Mouse (Mus musculus): ENCODE results near the gene Ift20. TPM values are rescaled to one million over a fixed set of nuclear protein-coding genes. Genes with fewer than 3 reads are reported as not detected.
A peak's percentile ranks its signal among the peaks of the same experiment; 100 is the strongest.

The Ift20 gene
- total RNA-seq (2021) = 10 to 100 TPM; 69.1 to 71.5 TPM
- long read RNA-seq, experiment 1, transcript Ift20-203 (6 exons, 1,141 nt) = major isoform, 86 of 171 reads
- long read RNA-seq, experiment 1, transcript Ift20-202 (5 exons, 582 nt) = minor isoform, 52 of 171 reads
- long read RNA-seq, experiment 1, partial matches to known transcripts = 16 of 171 reads
- long read RNA-seq, experiment 1, other reads (novel, unspliced or antisense) = 11 of 171 reads
- long read RNA-seq, experiment 2, transcript Ift20-204 (5 exons, 1,167 nt) = minor isoform, 6 of 79 reads
- long read RNA-seq, experiment 2, transcript Ift20-202 (5 exons, 582 nt) = minor isoform, 22 of 79 reads
- long read RNA-seq, experiment 2, transcript Ift20-203 (6 exons, 1,141 nt) = major isoform, 37 of 79 reads
- long read RNA-seq, experiment 2, partial matches to known transcripts = 8 of 79 reads
- long read RNA-seq, experiment 2, other reads (novel, unspliced or antisense) = 3 of 79 reads

DNA sequence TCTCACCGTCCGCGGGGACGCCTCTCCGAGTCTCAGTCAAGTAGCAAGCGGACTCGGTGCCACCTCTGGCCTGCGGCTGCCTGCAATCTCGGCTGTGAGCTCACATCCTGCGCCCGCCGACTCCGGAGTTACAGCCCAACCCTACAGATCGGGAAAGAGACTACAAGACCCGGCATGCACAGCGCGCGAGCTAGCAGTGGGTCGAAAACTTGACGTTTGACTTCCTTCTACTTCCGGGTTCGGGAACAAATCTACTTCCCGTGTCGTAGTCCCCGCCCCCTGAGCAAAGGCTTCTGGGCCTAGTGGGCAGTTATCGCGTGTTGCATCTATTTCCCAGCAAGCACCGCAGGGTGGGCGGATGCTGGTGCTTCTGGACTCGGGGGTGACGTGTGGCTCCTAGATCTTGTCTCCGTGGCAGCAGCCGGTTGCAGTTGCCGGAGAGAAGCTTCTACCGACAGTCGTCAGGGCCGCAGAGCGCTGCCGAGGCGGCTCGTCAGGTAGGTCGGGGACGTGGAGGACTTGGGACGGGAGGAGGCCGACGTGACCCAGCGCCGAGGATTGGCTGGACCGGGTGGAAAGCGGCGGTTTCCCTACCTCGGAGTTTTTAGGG lies at the start of gene Ift20, which contains the start of gene Tnfaip1:
Gene Ift20 (plus strand): TSS at position 282 of the 610 bp plus-strand sequence.
Gene Tnfaip1 (minus strand): TSS at position 253 of the 610 bp plus-strand sequence.
- peak; percentile 97 for DNase-seq

- peak; percentile 81 for DNase-seq
Observed at GRCm38 (mm10) chr11:78488168-78488567, 48.0 kb upstream of the Ift20 start.

DNA sequence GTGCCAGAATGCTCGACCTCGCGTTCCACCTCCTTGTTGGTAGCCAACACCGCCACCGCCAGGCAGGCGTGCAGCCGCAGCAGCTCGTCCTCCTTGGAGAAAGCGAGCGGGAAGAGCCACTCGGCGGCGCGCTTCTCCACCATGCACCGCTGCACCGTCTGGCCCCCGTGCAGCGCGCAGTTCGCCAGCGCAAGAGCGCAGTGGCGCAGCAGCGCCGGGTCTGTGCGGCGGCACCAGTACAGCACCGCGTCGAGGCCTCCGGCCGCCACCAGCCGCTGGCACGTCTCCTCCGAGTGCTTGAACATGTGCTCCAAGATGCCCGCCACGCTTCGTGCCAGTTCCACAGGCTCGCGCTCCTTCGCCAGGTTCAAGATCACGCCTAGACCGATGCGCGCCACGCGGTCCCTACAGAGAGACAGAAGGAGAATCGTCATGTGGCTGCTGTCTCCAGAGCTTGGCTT lies 45.4 kb upstream of the Ift20 start:
- peak; percentile 51 for DNase-seq

- DNase-seq = peak; percentile 66
Observed at GRCm38 (mm10) chr11:78495904-78496303, 40.3 kb upstream of the Ift20 start.

DNA sequence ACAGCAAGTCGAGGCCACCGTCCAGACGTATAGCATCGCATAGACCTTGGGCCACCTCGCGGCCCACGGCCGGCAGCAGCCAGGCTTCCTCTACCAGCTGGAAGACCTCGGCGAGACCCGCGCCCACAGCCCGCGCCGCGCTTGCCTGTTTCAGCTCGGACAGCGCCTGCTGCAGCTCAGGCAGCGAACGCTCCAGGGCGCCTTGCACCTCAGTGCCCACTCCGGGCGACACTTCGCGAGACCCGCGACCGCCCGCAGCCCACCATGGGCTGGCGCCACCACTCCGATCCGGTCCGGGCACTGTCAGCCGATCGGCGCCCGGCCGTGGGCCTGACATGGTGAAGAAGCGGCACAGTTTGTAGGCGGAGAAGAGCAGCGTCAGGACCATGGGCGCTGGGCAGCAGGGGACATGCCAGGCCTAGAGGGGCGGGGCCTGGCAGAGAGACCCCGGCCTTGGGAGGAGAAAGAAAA lies 39.1 kb upstream of the Ift20 start:
- peak; percentile 58 for DNase-seq

GRCm38 (mm10) chr11:78497544-78498522 lies 38.3 kb upstream of the Ift20 start, which contains the start of gene Sarm1:
TSS of gene Sarm1 (minus strand) at chr11:78497754.
- DNase-seq = peak; percentile 95

- no peak for DNase-seq
Observed at GRCm38 (mm10) chr11:78499004-78499403, 37.2 kb upstream of the Ift20 start, which contains the start of gene Vtn. TSS of gene Vtn (plus strand) at chr11:78499091.

GRCm38 (mm10) chr11:78499543-78499942 lies 36.6 kb upstream of the Ift20 start:
- DNase-seq = no peak

GRCm38 (mm10) chr11:78500623-78501202 lies 35.4 kb upstream of the Ift20 start:
- no peak for DNase-seq

DNA sequence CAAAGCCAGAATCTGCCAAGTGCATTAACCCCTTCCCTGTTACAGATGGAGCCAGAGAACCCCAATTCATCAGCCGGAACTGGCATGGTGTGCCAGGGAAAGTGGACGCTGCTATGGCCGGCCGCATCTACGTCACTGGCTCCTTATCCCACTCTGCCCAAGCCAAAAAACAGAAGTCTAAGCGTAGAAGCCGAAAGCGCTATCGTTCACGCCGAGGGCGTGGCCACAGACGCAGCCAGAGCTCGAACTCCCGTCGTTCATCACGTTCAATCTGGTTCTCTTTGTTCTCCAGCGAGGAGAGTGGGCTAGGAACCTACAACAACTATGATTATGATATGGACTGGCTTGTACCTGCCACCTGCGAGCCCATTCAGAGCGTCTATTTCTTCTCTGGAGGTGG lies 34.6 kb upstream of the Ift20 start:
- DNase-seq = no peak

DNA sequence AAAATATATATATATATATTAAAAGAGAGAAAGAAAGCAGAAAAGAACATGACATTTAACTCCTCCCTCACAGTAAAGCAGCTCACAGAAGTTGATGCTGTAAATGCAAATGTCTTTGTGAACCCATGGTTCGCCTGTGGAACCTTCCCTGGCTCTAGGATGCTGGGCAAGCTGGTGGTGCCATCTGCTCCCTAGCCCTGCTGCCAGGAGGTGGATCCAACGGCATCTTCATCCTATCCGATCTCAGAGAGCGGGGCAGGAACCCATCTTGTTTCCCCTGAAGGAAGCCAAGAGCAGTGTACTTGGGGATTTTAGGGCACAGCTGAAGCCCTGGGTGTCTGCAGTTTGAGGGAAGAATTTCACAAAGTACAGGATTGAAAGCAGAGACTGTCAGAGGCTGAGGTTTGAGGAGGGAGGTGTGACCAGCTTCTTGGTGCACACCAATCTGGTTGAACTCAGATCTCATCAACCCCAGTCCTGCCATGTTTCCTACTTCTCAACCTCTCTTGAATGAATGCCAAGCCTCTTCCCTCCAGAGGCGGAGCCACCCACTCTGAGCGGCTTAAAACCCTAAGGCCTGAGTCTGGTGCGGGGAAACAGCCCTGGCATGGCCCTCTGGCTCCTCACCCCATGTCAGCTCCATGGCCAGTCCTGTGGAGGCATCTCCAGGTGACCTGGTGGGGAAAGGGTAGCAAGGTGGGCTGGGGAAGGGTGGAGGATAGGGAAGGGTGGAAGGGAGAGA lies 33.1 kb upstream of the Ift20 start, which contains the start of gene Sebox:
Gene Sebox (plus strand): TSS at position 539 of the 742 bp plus-strand sequence.
- no peak for DNase-seq

DNA sequence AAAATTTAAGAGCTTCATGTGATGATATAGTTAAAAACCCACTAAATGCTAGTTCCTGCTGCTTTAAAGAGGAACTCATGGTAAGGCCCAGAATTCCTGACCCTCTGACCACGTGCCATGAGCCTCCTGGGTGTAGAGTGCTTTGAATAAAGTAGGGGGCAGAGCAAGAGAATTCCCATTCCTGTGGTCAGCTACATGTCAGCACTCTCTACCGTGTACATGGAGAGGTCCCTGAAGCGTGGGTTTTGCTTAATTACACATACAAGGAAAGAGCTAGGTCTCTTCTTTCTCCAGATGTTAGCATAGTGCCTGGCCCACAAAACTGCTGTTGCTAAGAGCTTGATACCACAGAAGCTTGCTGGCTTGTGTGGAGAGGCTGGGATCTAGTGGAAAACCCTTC lies 30.7 kb upstream of the Ift20 start:
- DNase-seq = no peak

GRCm38 (mm10) chr11:78509148-78509547 lies 27.0 kb upstream of the Ift20 start:
- DNase-seq = no peak

DNA sequence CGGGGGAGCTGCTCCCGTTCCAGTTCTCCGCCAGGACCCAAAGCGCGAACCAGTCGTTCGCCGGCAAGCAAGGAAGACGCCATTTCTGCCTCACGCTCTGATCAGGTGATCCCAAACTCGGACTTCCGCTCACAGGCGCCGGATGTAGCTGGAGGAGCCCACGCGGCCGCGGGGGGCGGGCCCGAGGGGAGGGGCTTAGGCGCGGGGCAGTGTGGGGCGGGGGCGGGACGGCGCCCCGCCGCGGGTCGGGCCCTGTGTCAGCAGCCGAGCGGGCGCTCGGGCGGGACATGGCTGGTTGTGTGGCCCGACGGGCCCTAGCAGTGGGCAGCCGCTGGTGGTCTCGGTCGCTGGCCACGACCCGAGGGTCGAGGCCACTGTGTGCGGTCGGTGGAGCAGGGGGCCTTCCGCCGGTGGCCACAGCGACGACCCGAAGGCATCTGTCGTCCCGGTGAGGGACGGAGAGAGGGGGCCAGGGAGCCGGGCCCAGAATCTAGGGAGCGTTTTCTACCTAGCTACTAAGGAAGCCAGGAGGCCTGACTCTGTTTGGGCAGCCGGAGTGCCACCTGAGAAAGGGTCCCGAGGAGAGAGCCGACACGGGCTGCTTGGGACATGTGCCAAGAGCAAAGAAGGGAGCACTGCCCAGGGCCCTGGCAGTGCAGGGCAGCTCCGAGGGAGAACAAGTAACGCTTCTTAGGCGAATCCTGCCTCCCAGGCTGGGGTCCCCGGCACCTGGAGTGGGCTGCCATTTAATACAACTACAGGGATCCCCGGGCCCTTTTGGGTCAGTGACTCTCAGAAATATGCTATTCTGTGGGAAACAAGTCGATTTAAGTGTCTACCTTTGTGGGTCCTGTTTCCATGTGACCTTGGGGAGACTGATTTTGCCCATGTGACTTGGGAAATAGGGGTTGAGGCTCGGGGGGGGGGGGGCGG lies 23.9 kb upstream of the Ift20 start, which contains the start of the genes Tmem199 and Poldip2:
Gene Tmem199 (minus strand): TSS at position 148 of the 933 bp plus-strand sequence.
Gene Poldip2 (plus strand): TSS at position 169 of the 933 bp plus-strand sequence.
- peak; percentile 94 for DNase-seq

GRCm38 (mm10) chr11:78513106-78513790 lies 22.9 kb upstream of the Ift20 start:
- DNase-seq = no peak

- DNase-seq = no peak
Observed at GRCm38 (mm10) chr11:78515549-78516325, 20.4 kb upstream of the Ift20 start.

- DNase-seq = no peak
Observed at GRCm38 (mm10) chr11:78518931-78519330, 17.2 kb upstream of the Ift20 start.

- no peak for DNase-seq
Observed at GRCm38 (mm10) chr11:78521880-78522279, 14.3 kb upstream of the Ift20 start.
